Mouse (Mus musculus): ENCODE measurements around the gene Tspan33. TPM values are rescaled to one million over a fixed set of nuclear protein-coding genes. Genes with fewer than 3 reads are reported as not detected.
"Not testable (repeated sequence)": the region's sequence is repeated elsewhere in the genome, so short reads cannot be mapped to it uniquely, and the experiment has no call there.

The Tspan33 gene
- total RNA-seq, 4 experiments from 2014 or later = 28.4 to 37.6 (median 33.5) TPM

GRCm38 (mm10) chr6:29751466-29752152, 57.6 kb downstream of the Tspan33 start:
- DNase-seq (ENCODE audit: low spot score in 2 of 2) = no peak

- no peak for DNase-seq (ENCODE audit: low spot score in 2 of 2)
Measured at GRCm38 (mm10) chr6:29753336-29753735, 59.3 kb downstream of the Tspan33 start.

- DNase-seq (ENCODE audit: low spot score in 2 of 2) = peak; percentile 63 to 70
Measured at GRCm38 (mm10) chr6:29756001-29756400, 62.0 kb downstream of the Tspan33 start.

GRCm38 (mm10) chr6:29756476-29756875, 62.5 kb downstream of the Tspan33 start:
- no peak for DNase-seq (ENCODE audit: low spot score in 2 of 2)

- peak; percentile 70 to 77 for DNase-seq (ENCODE audit: low spot score in 2 of 2)
Measured at GRCm38 (mm10) chr6:29758417-29758816, 64.4 kb downstream of the Tspan33 start.

GRCm38 (mm10) chr6:29759012-29759679, 65.1 kb downstream of the Tspan33 start:
- no peak for DNase-seq (ENCODE audit: low spot score in 2 of 2)

GRCm38 (mm10) chr6:29760397-29760796, 66.4 kb downstream of the Tspan33 start:
- not testable (repeated sequence) for DNase-seq (ENCODE audit: low spot score in 2 of 2)

- DNase-seq (ENCODE audit: low spot score in 2 of 2) = no peak
Measured at GRCm38 (mm10) chr6:29761282-29761681, 67.3 kb downstream of the Tspan33 start.

GRCm38 (mm10) chr6:29762524-29762923, 68.5 kb downstream of the Tspan33 start:
- DNase-seq (ENCODE audit: low spot score in 2 of 2) = no peak

GRCm38 (mm10) chr6:29766874-29767273, 72.9 kb downstream of the Tspan33 start:
- no peak for DNase-seq (ENCODE audit: low spot score in 2 of 2)

Other genes with a start within 250 kb of the Tspan33 start
- 100 to 1,000 TPM; 221 to 280 (median 257) TPM for gene Atp6v1f, start 226.5 kb upstream of the Tspan33 start, total RNA-seq (2022)
- under 1 TPM in 2 of 4 experiments, not detected in 2; 0.61 to 0.75 TPM for gene Atp6v1fnb, start 222.8 kb upstream of the Tspan33 start, total RNA-seq (2022)
- 1 to 10 TPM; 1.4 to 3.5 (median 1.8) TPM for gene Kcp, start 186.3 kb upstream of the Tspan33 start, total RNA-seq (2022)
- 10 to 100 TPM in 2 of 4 experiments, 1 to 10 TPM in 2; 3.8 to 16.9 (median 12.2) TPM for gene Irf5, start 167.6 kb upstream of the Tspan33 start, total RNA-seq (2022)
- 10 to 100 TPM; 67.0 to 78.6 (median 73.2) TPM for gene Tnpo3, start 84.3 kb upstream of the Tspan33 start, total RNA-seq (2022)
- 10 to 100 TPM; 17.0 to 18.9 (median 18.1) TPM for gene Smo, start 41.3 kb downstream of the Tspan33 start, total RNA-seq (2022)
- 100 to 1,000 TPM; 200 to 239 (median 221) TPM for gene Ahcyl2, start 73.8 kb downstream of the Tspan33 start, total RNA-seq (2022)
- 10 to 100 TPM; 20.2 to 25.4 (median 23.3) TPM for gene Strip2, start 222.8 kb downstream of the Tspan33 start, total RNA-seq (2022)

Measured in layer of hippocampus, adult 8-10 months (tissue).